Mouse (Mus musculus) cerebellum, adult 9-10 months (tissue): Measurements from ENCODE around the gene Treml1.
A peak's percentile ranks its signal among the peaks of the same experiment; 100 is the strongest.

ENCODE experiments used
- DNase-seq: peaks from one replicate; pipeline ENCODE4 v3.0.0; 2022

Treml1 gene

DNA sequence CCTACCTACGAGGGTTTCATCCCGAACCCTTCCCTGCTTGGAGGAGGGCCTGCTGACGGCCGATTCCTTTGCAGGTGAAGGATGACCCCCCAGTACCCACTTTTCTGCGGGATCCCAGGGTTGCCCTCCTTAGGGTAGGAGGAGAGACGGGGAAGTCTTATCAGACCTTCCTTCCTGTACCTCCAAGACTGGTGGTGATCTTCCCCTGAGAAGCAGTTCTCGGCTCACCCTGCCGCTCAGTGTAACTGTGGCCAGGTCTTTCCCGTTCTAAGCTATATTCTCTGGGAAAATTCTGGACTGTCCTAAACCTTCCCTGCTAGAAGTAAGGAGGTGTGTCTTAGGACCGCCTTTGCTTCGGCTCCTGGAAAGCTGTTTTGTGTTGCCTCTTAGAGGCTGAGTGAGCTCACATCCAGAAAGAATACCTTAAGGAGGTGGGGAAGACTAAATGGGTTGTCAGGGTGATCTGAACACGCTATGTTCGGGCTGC is 50.6 kb downstream of the Treml1 start:
- no peak for DNase-seq

DNA sequence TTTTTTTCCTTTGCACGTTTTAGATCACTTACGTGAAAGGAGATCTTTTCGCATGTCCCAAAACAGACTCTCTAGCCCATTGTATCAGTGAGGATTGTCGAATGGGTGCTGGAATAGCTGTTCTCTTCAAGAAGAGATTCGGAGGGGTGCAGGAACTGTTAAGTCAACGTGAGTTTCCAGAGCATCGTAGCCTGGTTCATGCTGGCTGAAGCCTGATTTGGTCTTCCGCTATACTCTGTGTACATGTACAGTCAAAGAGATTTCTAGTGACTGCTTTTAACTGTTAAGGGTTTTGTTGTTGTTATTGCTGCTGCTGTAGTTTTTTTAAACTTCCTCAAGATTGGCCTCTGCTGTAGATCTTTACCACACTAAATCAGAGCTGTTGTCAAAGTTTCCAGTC is 51.5 kb downstream of the Treml1 start:
- peak; percentile 62 for DNase-seq

DNA sequence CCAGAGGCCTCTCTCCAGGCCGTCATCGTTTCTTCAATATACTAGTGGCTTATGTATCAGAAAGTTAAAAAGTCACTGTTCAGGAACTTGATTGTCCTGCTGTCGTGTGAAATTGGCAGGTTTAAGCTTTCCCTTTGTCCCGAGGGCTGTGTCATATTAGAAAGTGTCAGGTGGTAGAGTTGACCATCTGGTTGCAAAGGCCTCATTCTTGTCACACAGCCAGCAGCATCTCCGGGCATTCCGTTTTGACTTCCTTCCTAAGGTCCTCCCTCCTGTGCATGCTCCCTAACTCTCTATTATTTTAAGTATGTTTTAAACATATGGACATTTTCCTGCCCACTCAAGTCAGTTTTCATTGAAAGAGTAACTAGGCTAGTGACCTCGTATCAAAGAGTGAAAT is 56.3 kb downstream of the Treml1 start:
- DNase-seq, result peak; percentile 80
